Mouse (Mus musculus): Measurements from ENCODE around the gene Ltb. TPM values are rescaled to one million over a fixed set of nuclear protein-coding genes. Genes with fewer than 3 reads are reported as not detected.

Gene Ltb
- 0.54 and 0.81 TPM in 2 replicates for polyA plus RNA-seq (2016; fragmentation: Nextera tagmentation; extraction: Ambion mirVana)

DNA sequence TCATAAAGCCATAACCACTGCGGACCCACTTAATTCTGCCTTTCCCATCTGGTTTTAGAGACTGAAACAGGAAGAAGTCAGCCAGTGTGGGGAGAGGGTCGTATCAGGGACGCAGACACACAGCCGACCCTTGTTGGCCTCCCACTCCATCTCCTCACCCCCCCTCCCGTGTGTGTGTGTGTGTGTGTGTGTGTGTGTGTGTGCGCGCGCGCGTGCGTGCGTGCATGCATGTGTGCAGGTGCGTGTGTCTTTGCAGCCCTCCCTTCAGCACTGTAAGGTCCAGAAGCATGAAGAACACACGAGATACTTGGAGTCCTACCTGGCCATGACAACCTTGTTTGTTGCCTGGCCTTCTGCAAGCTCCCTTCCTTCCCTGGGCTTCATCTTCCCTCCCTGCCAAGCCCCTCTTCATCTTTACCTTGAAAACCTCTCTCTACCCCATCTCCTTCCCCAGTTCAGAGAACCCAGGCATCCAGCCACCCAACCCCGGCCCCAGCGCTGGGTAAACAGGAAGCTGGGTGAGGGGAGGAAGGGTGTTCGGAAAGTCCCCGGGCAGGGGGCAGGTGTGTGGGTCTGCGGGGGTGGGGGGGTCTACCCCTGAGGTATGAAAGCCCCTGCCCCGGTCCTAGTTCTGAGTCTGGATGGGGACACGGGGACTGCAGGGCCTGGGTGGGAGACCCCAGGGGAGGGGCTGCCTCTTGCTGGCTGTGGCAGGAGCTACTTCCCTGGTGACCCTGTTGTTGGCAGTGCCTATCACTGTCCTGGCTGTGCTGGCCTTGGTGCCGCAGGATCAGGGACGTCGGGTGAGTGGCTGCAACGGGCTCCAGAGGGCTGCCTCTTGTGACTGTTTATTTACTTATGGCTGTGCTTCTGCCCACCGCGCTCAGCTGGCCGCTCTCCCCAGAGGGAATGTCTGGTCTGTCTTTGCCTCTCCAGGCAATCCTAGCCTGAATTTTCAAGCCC lies at the start of gene Ltb:
TSS of gene Ltb (plus strand) at position 559 of the 963 bp plus-strand sequence.
- Histone ChIP-seq H3K27me3 (peaks cover 54% of the 10 kb centered on the region), H3K4me2 (replicated peaks) (peak within 1 kb of the TSS; percentile 60), H3K4me1 (peaks cover 18% of the 10 kb centered on the region), H3K4me3 (peak within 1 kb of the TSS; percentile 35), H3K9me3 (replicated peaks) (no peaks in the 10 kb centered on the region), H3K36me3 (no peaks in the 10 kb centered on the region), H3K9ac (no peak within 1 kb of the TSS), H3K27ac (no peak within 1 kb of the TSS)
- WGBS, result 67% methylated on average over 28 of the region's 28 CpGs
- ATAC-seq (ENCODE audit: low FRiP score), result no peak

GRCm38 (mm10) chr17:35146139-35146538 lies 48.1 kb upstream of the Ltb start:
- no peaks in the 10 kb centered on the region for H3K9me3 ChIP-seq (replicated peaks)
- H3K4me1 ChIP-seq, result no peaks in the 10 kb centered on the region
- peak overlapping the region; percentile 48; the same call in 1 of the 2 replicates for H3K27ac ChIP-seq
- 94% methylated on average over 5 of the region's 5 CpGs for WGBS
- no peak for ATAC-seq (ENCODE audit: low FRiP score)
- H3K36me3 ChIP-seq, result peaks cover 96% of the 10 kb centered on the region
- H3K27me3 ChIP-seq, result no peaks in the 10 kb centered on the region
- no peak overlapping the region for H3K4me3 ChIP-seq
- no peak overlapping the region for H3K4me2 ChIP-seq (replicated peaks)
- no peak overlapping the region for H3K9ac ChIP-seq

DNA sequence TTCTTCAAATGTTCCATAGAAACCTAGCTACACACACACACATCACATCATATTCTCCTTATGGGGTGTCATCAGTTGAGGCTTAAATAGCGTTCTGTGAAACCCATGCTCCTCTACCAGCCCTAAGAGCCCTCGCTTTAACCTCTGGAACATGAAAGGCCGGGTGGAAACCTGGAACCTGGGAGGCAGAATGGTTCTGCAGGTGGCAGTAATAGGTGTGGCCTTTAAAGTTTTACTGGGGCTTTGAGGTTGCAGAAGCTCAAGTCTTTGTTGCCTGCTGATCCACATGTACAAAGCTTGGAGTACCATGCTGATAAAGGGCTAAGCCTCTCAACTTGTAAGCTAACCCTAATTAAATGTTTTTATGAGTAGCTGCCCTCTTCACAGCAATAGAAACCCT lies 46.9 kb upstream of the Ltb start:
- Histone ChIP-seq H3K27me3 (no peaks in the 10 kb centered on the region), H3K27ac (0 out of 2 replicates have a peak overlapping the region, but pooled peaks have one; percentile 30), H3K4me1 (no peaks in the 10 kb centered on the region), H3K4me2 (replicated peaks) (no peak overlapping the region), H3K9me3 (replicated peaks) (no peaks in the 10 kb centered on the region), H3K9ac (no peak overlapping the region), H3K4me3 (no peak overlapping the region), H3K36me3 (peaks cover 96% of the 10 kb centered on the region)
- no peak for ATAC-seq (ENCODE audit: low FRiP score)
- whole genome bisulfite sequencing, result 61% methylated on average over 3 of the region's 3 CpGs

GRCm38 (mm10) chr17:35147922-35148639 lies 46.2 kb upstream of the Ltb start:
- Histone ChIP-seq H3K4me1 (no peaks in the 10 kb centered on the region), H3K4me2 (replicated peaks) (no peak overlapping the region), H3K4me3 (no peak overlapping the region), H3K27me3 (no peaks in the 10 kb centered on the region), H3K9me3 (replicated peaks) (no peaks in the 10 kb centered on the region), H3K9ac (no peak overlapping the region), H3K27ac (no peak overlapping the region), H3K36me3 (peaks cover 96% of the 10 kb centered on the region)
- no peak for ATAC-seq (ENCODE audit: low FRiP score)
- 65% methylated on average over 5 of the region's 5 CpGs for WGBS

DNA sequence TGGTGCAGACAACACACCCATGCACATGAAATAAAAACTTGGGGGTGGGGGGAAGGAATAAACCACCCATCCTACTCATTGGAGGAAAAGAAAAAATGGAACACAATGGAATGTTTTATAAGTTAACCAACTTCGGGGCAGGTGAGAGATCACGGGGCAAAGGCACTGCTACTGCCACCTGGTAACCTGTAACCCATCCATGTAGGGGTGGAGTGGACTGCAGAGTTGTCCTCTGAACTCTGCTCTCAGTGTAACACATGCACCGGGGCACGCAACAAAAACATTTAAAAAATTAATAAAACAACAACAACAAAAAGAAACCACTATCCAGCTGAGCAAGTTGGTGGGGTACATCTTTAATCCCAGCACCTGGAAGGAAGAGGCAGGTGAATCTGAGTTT lies 42.1 kb upstream of the Ltb start:
- WGBS, result 98% methylated on average over 4 of the region's 4 CpGs
- H3K4me2 ChIP-seq (replicated peaks), result no peak overlapping the region
- no peak overlapping the region for H3K9ac ChIP-seq
- no peak for ATAC-seq (ENCODE audit: low FRiP score)
- no peak overlapping the region for H3K27ac ChIP-seq
- no peaks in the 10 kb centered on the region for H3K9me3 ChIP-seq (replicated peaks)
- no peaks in the 10 kb centered on the region for H3K4me1 ChIP-seq
- H3K36me3 ChIP-seq, result peaks cover 96% of the 10 kb centered on the region
- no peaks in the 10 kb centered on the region for H3K27me3 ChIP-seq
- no peak overlapping the region for H3K4me3 ChIP-seq

GRCm38 (mm10) chr17:35153077-35153476 lies 41.2 kb upstream of the Ltb start:
- no peak for ATAC-seq (ENCODE audit: low FRiP score)

DNA sequence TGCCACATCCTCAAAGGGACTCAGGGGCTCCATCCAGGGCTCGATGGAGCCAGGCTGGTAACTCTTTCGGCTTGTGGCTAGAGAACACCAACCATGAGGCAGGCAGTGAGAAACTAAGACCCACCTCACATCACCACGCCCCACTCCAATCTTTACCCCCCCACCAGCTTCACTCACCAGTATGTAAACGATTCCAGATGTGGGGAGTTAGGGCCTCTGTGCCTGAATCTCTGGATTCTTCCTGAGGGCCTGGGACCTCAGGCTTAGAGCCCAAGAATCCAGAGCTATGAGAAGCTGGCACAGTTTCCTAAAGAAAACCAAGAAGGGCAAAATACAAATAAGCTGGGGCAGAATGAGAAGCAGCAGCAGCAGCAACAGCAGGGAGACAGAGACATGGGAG lies 40.3 kb upstream of the Ltb start:
- H3K4me3 ChIP-seq, result no peak overlapping the region
- H3K9me3 ChIP-seq (replicated peaks), result no peaks in the 10 kb centered on the region
- ATAC-seq (ENCODE audit: low FRiP score), result no peak
- no peak overlapping the region for H3K27ac ChIP-seq
- H3K4me1 ChIP-seq, result no peaks in the 10 kb centered on the region
- no peaks in the 10 kb centered on the region for H3K27me3 ChIP-seq
- H3K9ac ChIP-seq, result no peak overlapping the region
- whole genome bisulfite sequencing, result 93% methylated on average over 4 of the region's 4 CpGs
- H3K4me2 ChIP-seq (replicated peaks), result no peak overlapping the region
- H3K36me3 ChIP-seq, result peaks cover 98% of the 10 kb centered on the region

More at GRCm38 (mm10) chr17:35153077-35153476, 41.2 kb upstream of the Ltb start:
- Histone ChIP-seq H3K4me3 (no peak overlapping the region), H3K36me3 (peaks cover 98% of the 10 kb centered on the region), H3K27ac (no peak overlapping the region), H3K4me1 (no peaks in the 10 kb centered on the region), H3K4me2 (replicated peaks) (no peak overlapping the region), H3K9ac (no peak overlapping the region), H3K9me3 (replicated peaks) (no peaks in the 10 kb centered on the region), H3K27me3 (no peaks in the 10 kb centered on the region)
- 92% methylated on average over 9 of the region's 9 CpGs for WGBS

DNA sequence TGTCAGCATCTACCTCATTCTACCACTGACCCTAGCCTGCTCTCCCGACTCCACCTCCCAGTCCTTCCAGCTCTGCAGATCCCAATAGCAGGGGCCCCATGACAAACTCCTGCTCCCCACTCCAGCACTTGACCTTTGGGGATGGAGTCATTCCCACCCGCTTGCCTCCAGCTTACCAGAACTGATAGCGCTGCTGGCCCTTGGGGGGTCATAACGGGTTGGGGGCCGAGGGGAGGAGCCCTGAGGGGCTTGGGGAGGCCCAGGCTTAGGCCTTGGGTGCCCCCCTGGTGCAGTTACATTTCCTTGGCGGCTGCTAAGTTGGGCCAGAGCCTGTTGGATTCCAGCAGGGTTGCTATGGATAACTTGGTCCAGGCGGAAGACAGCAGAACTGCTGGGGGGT lies 39.6 kb upstream of the Ltb start:
- H3K27ac ChIP-seq, result no peak overlapping the region; the same call in 1 of the 2 replicates
- H3K9me3 ChIP-seq (replicated peaks), result no peaks in the 10 kb centered on the region
- no peak for ATAC-seq (ENCODE audit: low FRiP score)
- no peak overlapping the region for H3K4me3 ChIP-seq
- H3K4me2 ChIP-seq (replicated peaks), result no peak overlapping the region
- H3K36me3 ChIP-seq, result peaks cover 98% of the 10 kb centered on the region
- no peaks in the 10 kb centered on the region for H3K4me1 ChIP-seq
- H3K9ac ChIP-seq, result no peak overlapping the region
- 76% methylated on average over 7 of the region's 7 CpGs for WGBS
- H3K27me3 ChIP-seq, result no peaks in the 10 kb centered on the region

DNA sequence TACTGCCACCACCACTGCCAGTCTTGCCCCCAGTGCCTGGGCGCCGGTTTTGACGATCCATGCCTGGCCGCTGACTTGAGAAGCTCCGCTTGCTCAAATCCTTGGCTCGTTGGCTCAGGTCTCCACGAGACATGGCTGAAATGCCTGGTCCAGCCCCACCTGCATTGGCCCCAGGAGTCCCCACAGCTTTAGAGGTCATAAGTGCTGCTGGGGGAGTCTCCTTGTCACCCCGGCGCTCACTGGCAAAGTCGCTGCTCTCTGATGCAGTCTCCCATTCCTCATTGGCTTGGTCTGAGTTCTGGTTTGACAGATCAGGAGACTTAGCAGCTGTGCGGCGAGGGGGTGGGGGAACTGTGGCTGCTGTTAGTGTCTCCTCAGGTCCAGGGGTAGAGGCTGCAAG lies 38.8 kb upstream of the Ltb start:
- Histone ChIP-seq H3K27ac (no peak overlapping the region), H3K36me3 (peaks cover 98% of the 10 kb centered on the region), H3K4me3 (no peak overlapping the region), H3K27me3 (no peaks in the 10 kb centered on the region), H3K4me1 (no peaks in the 10 kb centered on the region), H3K4me2 (replicated peaks) (no peak overlapping the region), H3K9ac (no peak overlapping the region), H3K9me3 (replicated peaks) (no peaks in the 10 kb centered on the region)
- 96% methylated on average over 12 of the region's 12 CpGs for WGBS
- no peak for ATAC-seq (ENCODE audit: low FRiP score)

DNA sequence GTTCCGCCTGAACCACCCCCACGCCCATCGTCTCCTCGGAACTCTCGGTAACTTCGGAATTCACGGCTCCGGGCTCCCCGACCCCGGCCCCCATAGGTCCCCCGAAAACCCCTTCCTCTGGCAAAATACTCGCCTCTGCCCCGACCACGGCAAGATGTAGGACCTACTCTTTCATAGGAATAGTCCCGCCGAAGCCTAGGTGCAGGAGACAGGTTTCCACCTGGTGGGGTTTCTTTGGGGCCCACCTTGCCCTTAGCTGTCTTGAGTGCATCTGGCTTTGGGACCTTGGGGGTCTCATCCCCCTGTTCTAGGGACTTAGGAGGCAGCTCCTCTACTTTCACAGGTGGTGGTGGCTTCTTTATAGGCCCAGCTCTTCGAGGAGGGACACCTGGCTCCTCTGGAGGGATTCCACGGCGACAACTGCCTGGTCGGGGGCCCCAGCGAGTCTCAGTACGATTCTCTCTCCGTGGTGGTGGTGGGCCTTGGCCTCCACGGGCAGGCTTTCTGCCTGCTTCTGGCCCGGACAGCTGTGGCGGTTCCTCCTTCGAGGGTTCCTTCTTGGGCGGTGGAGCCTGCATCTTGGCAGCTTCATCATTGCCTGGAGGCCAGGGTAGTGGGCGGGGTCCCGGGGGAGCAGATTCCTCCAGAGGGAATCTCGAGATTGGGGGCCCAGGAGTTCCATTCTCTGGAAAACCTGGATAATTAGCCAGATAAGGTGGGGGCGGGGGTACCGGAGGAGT lies 37.6 kb upstream of the Ltb start:
- Histone ChIP-seq H3K27me3 (no peaks in the 10 kb centered on the region), H3K27ac (no peak overlapping the region), H3K4me3 (no peak overlapping the region), H3K9me3 (replicated peaks) (no peaks in the 10 kb centered on the region), H3K9ac (no peak overlapping the region), H3K4me2 (replicated peaks) (no peak overlapping the region), H3K4me1 (peaks cover 4% of the 10 kb centered on the region), H3K36me3 (peaks cover 100% of the 10 kb centered on the region)
- ATAC-seq (ENCODE audit: low FRiP score), result no peak
- WGBS, result 91% methylated on average over 33 of the region's 33 CpGs

DNA sequence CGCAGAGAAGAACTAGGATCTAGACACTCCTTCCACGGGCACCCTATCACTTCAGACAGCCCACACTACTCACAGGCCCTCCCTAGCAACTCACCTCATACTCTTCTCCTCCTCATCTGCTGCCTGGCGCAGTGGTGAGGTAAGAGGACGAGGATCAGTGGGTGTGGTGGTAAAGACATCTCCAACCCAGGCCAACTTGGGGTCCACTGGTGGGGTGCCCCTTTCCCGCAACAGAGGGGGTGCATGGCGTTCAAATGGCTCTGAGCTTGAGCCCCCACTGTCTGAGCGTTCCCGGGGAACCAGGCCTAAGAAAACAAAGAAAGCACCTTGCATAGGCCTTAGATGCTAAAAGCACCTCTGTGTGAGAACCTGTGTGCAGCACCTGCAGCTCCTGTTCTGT lies 37.0 kb upstream of the Ltb start:
- no peak overlapping the region for H3K4me2 ChIP-seq (replicated peaks)
- H3K36me3 ChIP-seq, result peaks cover 99% of the 10 kb centered on the region
- H3K9me3 ChIP-seq (replicated peaks), result no peaks in the 10 kb centered on the region
- WGBS, result 93% methylated on average over 8 of the region's 8 CpGs
- H3K4me1 ChIP-seq, result peaks cover 11% of the 10 kb centered on the region
- ATAC-seq (ENCODE audit: low FRiP score), result no peak
- no peak overlapping the region for H3K9ac ChIP-seq
- H3K27ac ChIP-seq, result no peak overlapping the region
- H3K4me3 ChIP-seq, result no peak overlapping the region
- H3K27me3 ChIP-seq, result no peaks in the 10 kb centered on the region

DNA sequence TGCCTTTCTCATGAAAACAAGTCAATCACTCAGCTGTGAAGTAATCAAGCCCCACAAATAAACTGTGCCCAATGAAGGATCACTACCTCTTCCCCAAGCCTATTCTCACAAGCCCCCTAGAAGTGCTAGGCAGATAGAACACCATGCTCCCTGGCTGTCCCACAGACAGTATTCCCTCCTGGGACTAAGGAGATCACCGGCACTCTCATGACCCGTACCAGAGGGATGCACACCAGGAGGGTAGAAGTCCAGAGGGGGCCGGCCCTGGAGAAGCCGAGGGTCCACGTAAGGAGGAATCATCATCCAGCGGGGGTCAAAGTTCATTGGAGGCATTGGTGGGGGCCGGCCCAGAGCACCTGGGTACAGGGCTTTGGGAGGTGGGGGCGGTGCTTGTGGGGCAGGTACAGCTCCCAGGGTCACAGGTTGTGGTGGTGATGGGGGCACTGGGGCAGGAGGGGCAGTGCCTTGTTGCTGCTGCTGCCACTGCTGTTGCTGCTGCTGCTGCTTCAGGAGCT lies 36.5 kb upstream of the Ltb start:
- H3K9ac ChIP-seq, result no peak overlapping the region
- no peak overlapping the region for H3K4me2 ChIP-seq (replicated peaks)
- peaks cover 94% of the 10 kb centered on the region for H3K36me3 ChIP-seq
- H3K27me3 ChIP-seq, result no peaks in the 10 kb centered on the region
- no peaks in the 10 kb centered on the region for H3K9me3 ChIP-seq (replicated peaks)
- no peak for ATAC-seq (ENCODE audit: low FRiP score)
- no peak overlapping the region for H3K4me3 ChIP-seq
- H3K4me1 ChIP-seq, result peaks cover 15% of the 10 kb centered on the region
- no peak overlapping the region for H3K27ac ChIP-seq
- WGBS, result 91% methylated on average over 8 of the region's 8 CpGs

Data from hindbrain, embryonic 12.5 days (tissue).